Mouse (Mus musculus) kidney, embryonic 16.5 days (tissue): ENCODE measurements around the gene Dus1l. TPM values are rescaled to one million over a fixed set of nuclear protein-coding genes. Genes with fewer than 3 reads are reported as not detected.

Source experiments
- ATAC-seq: fragments of 200-750 bp; cut with Nextera tagmentation; 2 replicates; pipeline ENCODE4 v1.8.0; 2017; ENCODE audit warnings: moderate TSS enrichment; ENCODE audit not compliant: low FRiP score, low TSS enrichment
- H3K27ac ChIP-seq: fragments of 300-500 bp; sonication (generic); 2 replicates; pipeline ENCODE4 v1.5.1; 2014; ENCODE audit warnings: low read length
- H3K27me3 ChIP-seq: fragments of 300-500 bp; sonication (generic); 2 replicates; pipeline ENCODE4 v1.6.1; 2014; ENCODE audit warnings: low read length, control low read depth, mixed read lengths; ENCODE audit not compliant: insufficient read depth
- H3K36me3 ChIP-seq: fragments of 300-500 bp; sonication (generic); 2 replicates; pipeline ENCODE4 v1.6.1; 2014; ENCODE audit warnings: low read length, control low read depth, mixed read lengths; ENCODE audit not compliant: insufficient read depth
- H3K4me1 ChIP-seq: fragments of 300-500 bp; sonication (generic); 2 replicates; pipeline ENCODE4 v1.6.1; 2014; ENCODE audit warnings: low read length, control low read depth, mixed read lengths; ENCODE audit not compliant: insufficient read depth
- H3K4me2 ChIP-seq: fragments of 300-500 bp; sonication (generic); replicated peaks from 2 replicates; pipeline ENCODE4 v1.6.1; 2014; ENCODE audit warnings: low read depth, low read length
- H3K4me3 ChIP-seq: fragments of 300-500 bp; sonication (generic); 2 replicates; pipeline ENCODE4 v1.5.1; 2014; ENCODE audit warnings: mild to moderate bottlenecking, low read length
- H3K9ac ChIP-seq: fragments of 300-500 bp; sonication (generic); replicated peaks from 2 replicates; pipeline ENCODE4 v1.6.1; 2014; ENCODE audit warnings: low read length
- H3K9me3 ChIP-seq: fragments of 300-500 bp; sonication (generic); 2 replicates; pipeline ENCODE4 v1.6.1; 2016; ENCODE audit warnings: low read length, control low read depth
- WGBS: fragments of 180-500 bp; shearing (Covaris S2); extraction: QIAGEN DNeasy Blood & Tissue Kit; methylation state at CpG from one replicate; pipeline ENCODE4 v1.1.7; 2014; 5-methylcytosine and 5-hydroxymethylcytosine counted together
- polyA plus RNA-seq: library from polyadenylated mRNA; unstranded; fragments of >200 nt; fragmentation: Nextera tagmentation; extraction: Ambion mirVana; gene quantifications from 2 replicates; pipeline ENCODE4 v1.2.1, GENCODE M21; 2015

Gene Dus1l
- polyA plus RNA-seq, 1 experiment from 2014 or later, result 91.0 TPM

DNA sequence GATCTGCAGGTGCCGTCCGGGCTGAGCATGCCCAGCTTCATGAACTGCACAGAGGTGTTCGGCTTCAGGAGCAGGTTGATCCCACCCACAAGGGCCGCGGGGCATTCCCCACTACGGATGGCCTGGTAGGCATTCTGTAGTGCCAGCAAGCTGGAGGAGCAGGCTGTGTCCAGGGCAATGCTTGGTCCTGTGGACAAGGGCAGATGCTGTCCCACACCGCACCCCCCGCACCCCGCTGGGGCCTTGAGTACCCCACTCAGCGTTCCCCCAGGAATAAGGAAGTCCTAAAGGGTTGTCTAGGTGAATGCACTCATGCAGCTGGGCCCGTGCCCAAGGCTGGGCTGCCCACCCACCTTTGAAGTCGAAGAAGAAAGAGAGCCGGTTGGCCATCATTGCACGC, 24.3 kb upstream of the Dus1l start:
- peaks cover 29% of the 10 kb centered on the region for H3K4me1 ChIP-seq
- H3K4me2 ChIP-seq, result no peak overlapping the region
- no peak overlapping the region for H3K9ac ChIP-seq
- no peaks in the 10 kb centered on the region for H3K9me3 ChIP-seq
- no peak overlapping the region for H3K27ac ChIP-seq
- WGBS, result 91% methylated on average over 14 of the region's 14 CpGs
- ATAC-seq, result no peak
- no peak overlapping the region for H3K4me3 ChIP-seq
- no peaks in the 10 kb centered on the region for H3K27me3 ChIP-seq
- H3K36me3 ChIP-seq, result peaks cover 63% of the 10 kb centered on the region

DNA sequence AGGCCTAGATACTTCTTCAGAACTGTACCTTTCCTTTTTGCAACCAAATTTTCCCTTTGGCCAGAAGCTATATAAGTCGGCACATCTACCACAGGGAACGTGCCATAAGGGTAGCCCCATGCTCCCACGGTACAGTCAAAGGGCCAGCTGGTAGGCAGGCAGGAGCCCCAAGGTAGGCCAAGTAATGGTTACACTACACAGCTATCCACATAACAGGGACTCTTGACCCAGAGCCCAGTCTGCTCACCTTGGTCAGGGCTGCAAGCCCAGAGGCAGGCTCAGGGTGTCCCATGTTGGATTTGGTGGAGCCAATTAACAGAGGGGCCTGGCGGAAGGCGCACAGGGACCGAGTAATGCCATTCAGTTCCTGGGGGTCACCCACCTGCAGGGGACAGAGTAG, 23.4 kb upstream of the Dus1l start:
- 96% methylated on average over 6 of the region's 6 CpGs for WGBS
- Histone ChIP-seq H3K4me1 (peaks cover 21% of the 10 kb centered on the region), H3K27ac (no peak overlapping the region), H3K4me2 (no peak overlapping the region), H3K36me3 (peaks cover 73% of the 10 kb centered on the region), H3K27me3 (no peaks in the 10 kb centered on the region), H3K4me3 (no peak overlapping the region), H3K9me3 (no peaks in the 10 kb centered on the region), H3K9ac (no peak overlapping the region)
- no peak for ATAC-seq

DNA sequence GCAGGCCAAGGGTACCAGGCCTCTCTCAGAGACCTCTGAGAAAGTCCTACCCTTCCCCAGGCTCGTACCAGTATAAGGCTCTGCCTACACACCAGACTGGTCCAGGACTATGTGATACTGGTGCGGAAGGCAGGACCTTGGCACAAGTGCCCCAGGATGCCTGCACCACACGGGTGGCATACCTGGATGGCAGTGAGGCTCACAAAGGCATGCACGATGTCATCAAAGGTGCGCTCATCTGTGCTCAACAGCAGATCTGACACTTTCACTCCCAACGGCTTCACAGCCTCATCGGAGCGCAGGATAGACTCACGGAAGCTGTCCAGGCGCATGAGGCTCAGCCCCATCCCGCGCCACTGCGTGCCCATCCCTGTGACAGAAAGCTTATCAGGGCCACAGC, 22.0 kb upstream of the Dus1l start:
- no peak for ATAC-seq
- H3K9me3 ChIP-seq, result no peaks in the 10 kb centered on the region
- H3K4me3 ChIP-seq, result no peak overlapping the region
- H3K4me1 ChIP-seq, result peaks cover 21% of the 10 kb centered on the region
- peaks cover 86% of the 10 kb centered on the region for H3K36me3 ChIP-seq
- no peak overlapping the region for H3K27ac ChIP-seq
- H3K4me2 ChIP-seq, result no peak overlapping the region
- no peak overlapping the region for H3K9ac ChIP-seq
- WGBS, result 96% methylated on average over 13 of the region's 13 CpGs
- no peaks in the 10 kb centered on the region for H3K27me3 ChIP-seq

DNA sequence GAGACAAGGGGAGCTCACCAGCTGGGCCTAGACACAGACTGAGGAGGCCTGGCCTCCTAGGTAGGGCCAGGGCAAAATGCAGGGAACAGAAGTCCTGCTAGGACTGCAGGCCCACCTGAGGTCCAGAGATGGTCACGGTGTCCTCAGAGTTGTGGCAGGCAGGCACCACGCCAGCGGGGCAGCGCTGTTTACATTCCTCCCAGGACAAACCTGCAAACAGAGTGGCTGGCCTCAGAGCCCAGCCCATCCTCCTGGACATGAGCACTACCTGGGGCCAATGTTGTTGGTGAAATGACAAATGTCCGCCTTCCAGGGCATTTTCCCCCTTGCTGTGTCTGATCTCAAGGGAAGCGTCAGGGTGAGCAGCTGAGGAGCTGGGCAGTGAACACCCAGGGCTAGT, 21.2 kb upstream of the Dus1l start:
- Histone ChIP-seq H3K36me3 (peaks cover 94% of the 10 kb centered on the region), H3K9me3 (no peaks in the 10 kb centered on the region), H3K4me2 (no peak overlapping the region), H3K9ac (no peak overlapping the region), H3K27ac (no peak overlapping the region), H3K4me3 (no peak overlapping the region), H3K4me1 (peaks cover 14% of the 10 kb centered on the region), H3K27me3 (no peaks in the 10 kb centered on the region)
- 93% methylated on average over 6 of the region's 6 CpGs for WGBS
- ATAC-seq, result no peak

DNA sequence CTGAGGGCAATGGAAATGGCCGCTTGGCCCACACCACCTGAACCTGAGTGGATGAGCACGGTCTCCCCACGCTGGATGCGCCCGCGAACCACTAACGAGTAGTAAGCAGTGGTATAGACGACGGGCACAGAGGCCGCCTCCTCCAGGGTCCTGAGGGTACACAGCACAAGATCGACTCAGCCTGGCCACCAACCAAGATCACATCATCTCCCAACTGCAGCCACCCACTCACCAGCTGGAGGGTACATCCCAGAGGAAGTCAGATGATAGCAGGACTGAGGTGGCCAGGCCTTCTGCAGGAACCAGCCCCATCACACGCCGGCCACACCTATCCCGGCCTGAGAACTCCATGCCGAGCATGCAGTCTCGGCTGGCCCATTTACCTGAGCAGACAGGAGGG, 15.9 kb upstream of the Dus1l start:
- Histone ChIP-seq H3K4me2 (no peak overlapping the region), H3K27ac (no peak overlapping the region), H3K4me1 (no peaks in the 10 kb centered on the region), H3K9ac (no peak overlapping the region), H3K4me3 (no peak overlapping the region), H3K36me3 (peaks cover 100% of the 10 kb centered on the region), H3K27me3 (no peaks in the 10 kb centered on the region), H3K9me3 (no peaks in the 10 kb centered on the region)
- 95% methylated on average over 16 of the region's 16 CpGs for WGBS
- ATAC-seq, result no peak

DNA sequence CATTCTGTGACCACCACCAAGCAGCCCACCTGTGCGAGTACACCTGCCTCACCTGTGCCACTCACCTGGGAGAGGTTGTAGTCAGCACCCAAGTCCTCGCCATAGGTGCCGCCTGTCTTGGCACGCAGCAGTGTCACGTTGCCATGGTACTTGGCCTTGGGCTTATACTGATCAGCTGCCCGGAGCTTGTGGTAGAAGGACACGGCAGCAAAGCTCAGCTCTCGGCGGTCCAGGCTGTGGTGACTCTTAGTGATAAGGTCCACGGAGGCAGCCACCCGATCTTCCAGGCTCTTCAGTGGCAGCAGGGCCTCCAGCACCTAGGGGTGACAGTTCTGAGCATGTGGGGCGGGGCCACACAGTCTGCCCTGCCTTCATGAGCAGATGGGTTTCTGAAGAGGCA, 11.8 kb upstream of the Dus1l start:
- WGBS, result 95% methylated on average over 12 of the region's 12 CpGs
- no peak for ATAC-seq
- Histone ChIP-seq H3K27me3 (no peaks in the 10 kb centered on the region), H3K9me3 (no peaks in the 10 kb centered on the region), H3K4me1 (no peaks in the 10 kb centered on the region), H3K4me2 (no peak overlapping the region), H3K4me3 (no peak overlapping the region), H3K9ac (no peak overlapping the region), H3K27ac (no peak overlapping the region), H3K36me3 (peaks cover 74% of the 10 kb centered on the region)

DNA sequence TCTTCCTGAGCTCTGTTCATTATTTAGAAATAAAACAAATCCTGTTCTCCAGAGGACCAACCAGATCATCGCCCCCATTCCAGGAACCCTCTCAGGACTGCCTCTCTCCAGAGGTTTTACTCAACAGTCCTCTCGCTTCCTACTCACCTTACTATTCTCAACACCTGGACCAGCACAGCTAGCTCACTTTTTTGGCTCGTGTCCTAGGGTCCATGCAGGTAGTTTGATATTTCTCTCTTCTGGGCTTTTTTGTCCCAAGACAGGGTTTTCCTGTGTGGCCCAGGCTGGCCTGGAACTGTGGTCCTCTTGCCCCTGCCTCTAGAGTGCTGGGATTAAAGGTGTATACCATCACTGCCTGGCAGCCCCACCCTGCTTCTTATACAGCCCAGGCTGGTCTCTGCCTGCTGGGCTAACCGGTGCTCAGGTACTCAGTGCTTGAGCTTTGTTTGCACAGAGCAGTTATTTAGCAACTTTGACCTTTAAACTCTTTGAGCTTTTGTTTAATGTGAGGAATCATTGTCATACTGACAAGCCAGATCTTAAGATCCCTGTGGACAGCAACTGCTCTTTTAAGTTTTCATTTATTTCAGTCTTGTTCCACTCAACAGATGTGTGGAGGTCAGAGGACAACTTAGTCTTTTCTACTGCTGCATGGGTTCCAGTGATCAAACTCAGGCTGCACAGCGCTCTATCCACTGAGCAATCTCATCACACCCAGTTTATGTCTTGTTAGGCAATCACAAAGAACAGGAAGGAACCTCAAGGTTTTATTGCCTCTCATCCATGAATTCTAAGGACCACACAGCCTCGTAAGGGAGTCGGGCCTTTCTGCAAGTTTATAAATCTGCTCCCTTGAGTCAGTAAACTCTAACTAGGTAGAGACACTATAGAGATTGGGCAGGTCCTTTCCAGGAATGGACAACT, 9.4 kb upstream of the Dus1l start:
- no peak overlapping the region for H3K4me2 ChIP-seq
- no peak overlapping the region for H3K27ac ChIP-seq
- H3K4me3 ChIP-seq, result no peak overlapping the region
- no peaks in the 10 kb centered on the region for H3K27me3 ChIP-seq
- H3K4me1 ChIP-seq, result no peaks in the 10 kb centered on the region
- ATAC-seq, result no peak
- no peak overlapping the region for H3K9ac ChIP-seq
- H3K9me3 ChIP-seq, result no peaks in the 10 kb centered on the region
- WGBS, result 82% methylated on average over 7 of the region's 7 CpGs
- peaks cover 50% of the 10 kb centered on the region for H3K36me3 ChIP-seq

DNA sequence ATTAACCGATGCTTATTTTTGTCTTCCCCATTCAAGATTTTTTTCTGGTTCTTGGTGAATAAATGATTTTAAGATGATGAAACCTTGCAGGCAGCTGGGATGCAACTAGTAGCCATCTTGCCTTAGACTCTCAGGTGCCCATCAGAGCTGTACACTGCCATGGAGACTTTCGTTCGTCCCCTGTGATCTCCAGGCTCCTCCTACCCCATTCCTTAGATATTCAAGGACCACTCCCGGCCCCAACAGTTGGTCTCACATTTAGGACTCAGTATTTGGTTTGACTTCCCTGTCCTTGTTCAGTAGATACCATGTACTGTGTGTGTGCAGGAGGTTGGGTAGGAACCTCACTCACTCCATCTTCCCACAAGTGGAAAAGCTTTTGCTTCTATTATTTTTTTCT, 8.6 kb upstream of the Dus1l start:
- Histone ChIP-seq H3K4me2 (no peak overlapping the region), H3K4me1 (peaks cover 7% of the 10 kb centered on the region; the same call in 1 of the 2 replicates), H3K27ac (no peak overlapping the region), H3K27me3 (no peaks in the 10 kb centered on the region), H3K9me3 (no peaks in the 10 kb centered on the region), H3K9ac (no peak overlapping the region), H3K4me3 (no peak overlapping the region), H3K36me3 (peaks cover 41% of the 10 kb centered on the region)
- no peak for ATAC-seq
- 73% methylated on average over 4 of the region's 4 CpGs for WGBS

DNA sequence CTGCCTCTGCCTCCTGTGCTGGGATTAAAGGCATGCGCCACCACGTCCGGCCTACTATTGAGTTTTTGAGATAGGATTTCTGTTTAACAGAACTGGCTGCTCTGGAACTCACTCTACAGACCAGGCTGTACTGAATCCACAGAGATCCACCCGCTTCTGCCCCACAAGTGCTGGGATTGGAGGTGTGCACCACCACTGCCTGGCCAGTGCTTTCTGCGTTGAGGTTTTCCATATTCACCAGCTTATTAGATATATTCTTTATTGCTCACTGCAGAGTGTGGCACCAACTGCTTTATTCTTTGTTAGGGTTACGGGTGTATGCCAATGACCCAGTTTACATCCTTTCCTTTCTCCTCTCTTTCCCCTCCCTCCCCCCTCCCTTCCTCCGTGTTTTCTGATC, 8.1 kb upstream of the Dus1l start:
- Histone ChIP-seq H3K36me3 (peaks cover 36% of the 10 kb centered on the region), H3K4me1 (peaks cover 9% of the 10 kb centered on the region; the same call in 1 of the 2 replicates), H3K4me3 (no peak overlapping the region), H3K27ac (no peak overlapping the region), H3K27me3 (no peaks in the 10 kb centered on the region), H3K9me3 (no peaks in the 10 kb centered on the region), H3K9ac (no peak overlapping the region), H3K4me2 (no peak overlapping the region)
- ATAC-seq, result no peak
- WGBS, result 76% methylated on average over 7 of the region's 7 CpGs
